Mouse (Mus musculus) kidney, postnatal 14 days (tissue): ENCODE data around the gene Furin.
"Not testable (repeated sequence)": the region's sequence is repeated elsewhere in the genome, so short reads cannot be mapped to it uniquely, and the experiment has no call there.

ENCODE experiments used
- DNase-seq: peaks from one replicate; pipeline ENCODE4 v3.0.0; 2022; ENCODE audit warnings: mixed read lengths

Furin gene

GRCm38 (mm10) chr7:80400571-80400970, 4.7 kb downstream of the Furin start:
- DNase-seq: peak; percentile 70

- DNase-seq: peak; percentile 84
These were observed 5.1 kb downstream of the Furin start for GRCm38 (mm10) chr7:80400099-80400498.

- DNase-seq: no peak
These were observed 6.4 kb downstream of the Furin start for GRCm38 (mm10) chr7:80398654-80399444.

- no peak for DNase-seq
These were observed 7.2 kb downstream of the Furin start for GRCm38 (mm10) chr7:80397986-80398385.

- DNase-seq: not testable (repeated sequence)
These were observed 8.8 kb downstream of the Furin start for GRCm38 (mm10) chr7:80396427-80396826.

- no peak for DNase-seq
These were observed 10.6 kb downstream of the Furin start for GRCm38 (mm10) chr7:80394600-80394999.

- no peak for DNase-seq
These were observed 13.1 kb downstream of the Furin start for GRCm38 (mm10) chr7:80392119-80392518.

- peak; percentile 83 for DNase-seq
These were observed 17.3 kb downstream of the Furin start, which contains the start of gene Fes for GRCm38 (mm10) chr7:80387633-80388543. TSS of gene Fes (minus strand) at chr7:80387946.

- peak; percentile 39 for DNase-seq
These were observed 18.1 kb downstream of the Furin start for GRCm38 (mm10) chr7:80387033-80387632.

GRCm38 (mm10) chr7:80386235-80386930, 18.9 kb downstream of the Furin start:
- DNase-seq: peak; percentile 92

GRCm38 (mm10) chr7:80382919-80383318, 22.3 kb downstream of the Furin start:
- no peak for DNase-seq

- peak; percentile 41 for DNase-seq
These were observed 25.7 kb downstream of the Furin start for GRCm38 (mm10) chr7:80379531-80379930.

- peak; percentile 78 for DNase-seq
These were observed 27.8 kb downstream of the Furin start for GRCm38 (mm10) chr7:80377471-80377870.

- no peak for DNase-seq
These were observed 29.0 kb downstream of the Furin start for GRCm38 (mm10) chr7:80376192-80376591.

GRCm38 (mm10) chr7:80375376-80376039, 29.7 kb downstream of the Furin start:
- no peak for DNase-seq

GRCm38 (mm10) chr7:80374733-80375132, 30.5 kb downstream of the Furin start:
- DNase-seq: no peak

- no peak for DNase-seq
These were observed 31.0 kb downstream of the Furin start for GRCm38 (mm10) chr7:80374280-80374679.

- no peak for DNase-seq
These were observed 31.4 kb downstream of the Furin start for GRCm38 (mm10) chr7:80373850-80374249.

GRCm38 (mm10) chr7:80373352-80373751, 31.9 kb downstream of the Furin start:
- no peak for DNase-seq

- DNase-seq: no peak
These were observed 32.6 kb downstream of the Furin start for GRCm38 (mm10) chr7:80372667-80373066.

GRCm38 (mm10) chr7:80372166-80372565, 33.1 kb downstream of the Furin start:
- DNase-seq: no peak
